Mouse (Mus musculus) embryonic fibroblast, embryonic 13.5 days (primary cell): ENCODE measurements around the gene Hist1h2ao.

Experiments
- CTCF ChIP-seq: IDR thresholded peaks from 2 replicates; pipeline ENCODE4 v1.5.1; 2011; ENCODE audit warnings: mild to moderate bottlenecking, control low read depth, low read length, moderate library complexity, borderline replicate concordance; ENCODE audit not compliant: insufficient read depth
- POLR2A ChIP-seq: IDR thresholded peaks from 2 replicates; pipeline ENCODE4 v1.6.1; 2011; ENCODE audit warnings: low read depth, mild to moderate bottlenecking, control low read depth, low read length, moderate library complexity

DNA sequence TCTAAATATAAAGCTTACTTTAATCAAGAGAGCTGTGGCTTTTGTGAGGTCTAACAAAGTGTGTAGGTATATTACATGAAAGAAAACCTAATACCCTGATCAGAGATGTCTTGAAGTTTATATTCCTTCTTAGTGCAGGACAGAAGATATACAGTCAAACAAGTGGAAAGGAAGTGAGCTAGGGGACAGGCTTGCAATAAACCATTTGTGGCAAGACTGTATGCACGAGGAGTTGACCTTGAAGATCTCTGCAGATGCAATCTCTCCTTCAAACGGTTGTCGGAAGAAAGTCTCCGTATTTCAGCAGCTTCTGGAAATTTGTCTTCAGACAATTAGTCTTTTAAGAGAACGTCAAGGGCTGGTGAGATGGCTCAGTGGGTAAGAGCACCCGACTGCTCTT lies 20.3 kb upstream of the Hist1h2ao start:
- TF ChIP-seq CTCF (no peak), POLR2A (no peak)
